Mouse (Mus musculus) limb, embryonic 13.5 days (tissue): ENCODE results near the gene Dock4. TPM values are rescaled to one million over a fixed set of nuclear protein-coding genes. Genes with fewer than 3 reads are reported as not detected.
A peak's percentile ranks its signal among the peaks of the same experiment; 100 is the strongest.

Experiments
- ATAC-seq: fragments of 200-750 bp; cut with Nextera tagmentation; 2 replicates; pipeline ENCODE4 v1.8.0; 2017; ENCODE audit warnings: low read depth, moderate number of reproducible peaks, moderate TSS enrichment; ENCODE audit not compliant: low FRiP score
- H3K27ac ChIP-seq: fragments of 300-500 bp; sonication (generic); 2 replicates; pipeline ENCODE4 v1.5.1; 2015; ENCODE audit warnings: inconsistent platforms, mild to moderate bottlenecking, moderate library complexity
- H3K27me3 ChIP-seq: fragments of 300-500 bp; sonication (generic); 2 replicates; pipeline ENCODE4 v1.6.1; 2015; ENCODE audit warnings: mild to moderate bottlenecking, inconsistent platforms
- H3K36me3 ChIP-seq: fragments of 300-500 bp; sonication (generic); 2 replicates; pipeline ENCODE4 v1.6.1; 2015; ENCODE audit warnings: inconsistent platforms, mild to moderate bottlenecking, moderate library complexity
- H3K4me1 ChIP-seq: fragments of 300-500 bp; sonication (generic); 2 replicates; pipeline ENCODE4 v1.6.1; 2015; ENCODE audit warnings: inconsistent platforms
- H3K4me2 ChIP-seq: fragments of 300-500 bp; sonication (generic); replicated peaks from 2 replicates; pipeline ENCODE4 v1.6.1; 2015; ENCODE audit warnings: inconsistent platforms, mild to moderate bottlenecking, moderate library complexity
- H3K4me3 ChIP-seq: fragments of 300-500 bp; sonication (generic); 2 replicates; pipeline ENCODE4 v1.5.1; 2015; ENCODE audit warnings: moderate library complexity, mild to moderate bottlenecking, inconsistent platforms
- H3K9ac ChIP-seq: fragments of 300-500 bp; sonication (generic); 2 replicates; pipeline ENCODE4 v1.6.1; 2015; ENCODE audit warnings: mild to moderate bottlenecking, inconsistent platforms
- H3K9me3 ChIP-seq: fragments of 300-500 bp; sonication (generic); 2 replicates; pipeline ENCODE4 v1.6.1; 2016; ENCODE audit warnings: inconsistent platforms
- WGBS: fragments of 180-500 bp; shearing (Covaris S2); methylation state at CpG from one replicate; pipeline ENCODE4 v1.1.7; 2015; 5-methylcytosine and 5-hydroxymethylcytosine counted together
- polyA plus RNA-seq: library from polyadenylated mRNA; unstranded; fragments of >200 nt; fragmentation: Nextera tagmentation; extraction: Ambion mirVana; gene quantifications from 2 replicates; pipeline ENCODE4 v1.2.1, GENCODE M21; 2015

The Dock4 gene
- polyA plus RNA-seq, 1 experiment from 2014 or later: 19.1 TPM

DNA sequence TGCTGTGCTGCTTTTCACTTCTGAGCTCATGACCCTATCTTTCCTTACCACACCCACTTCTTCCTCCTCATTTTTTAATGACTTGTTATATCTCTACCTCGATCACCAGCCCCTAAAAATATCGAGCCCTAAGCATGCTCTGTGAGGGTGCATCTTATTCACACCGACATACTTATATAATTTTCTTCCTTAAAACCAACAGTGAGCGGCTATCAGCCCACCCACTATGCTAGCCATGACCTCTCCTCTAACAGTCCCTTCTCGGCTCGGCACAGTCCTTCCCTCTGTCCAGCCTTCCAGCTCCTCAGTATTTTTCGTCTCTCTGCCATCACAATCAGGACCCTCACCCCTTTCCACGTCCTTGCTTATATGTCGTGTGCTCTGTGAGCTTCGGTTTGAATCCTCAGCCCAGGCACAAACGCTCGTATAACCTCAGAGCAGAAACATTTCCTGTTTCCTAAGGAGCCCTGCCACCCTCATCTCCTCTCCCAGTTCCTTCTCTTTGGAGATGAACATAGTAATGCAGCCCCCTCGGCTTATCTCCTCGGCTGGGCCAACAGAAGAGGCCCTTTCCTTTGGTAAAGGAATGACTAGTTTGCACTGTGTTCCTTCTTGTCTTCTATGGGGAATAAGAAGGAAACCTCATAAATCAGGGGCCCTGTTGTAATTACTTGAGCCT is 351.2 kb downstream of the Dock4 start:
- 28% methylated on average over 14 of the region's 14 CpGs for WGBS
- Histone ChIP-seq H3K36me3 (no peaks in the 10 kb centered on the region; the same call in 1 of the 2 replicates), H3K27me3 (peaks cover 19% of the 10 kb centered on the region), H3K4me1 (peaks cover 23% of the 10 kb centered on the region), H3K4me3 (no peak overlapping the region), H3K27ac (no peak overlapping the region), H3K9me3 (no peaks in the 10 kb centered on the region), H3K4me2 (peak overlapping the region; percentile 21; the same call in 1 of the 2 replicates), H3K9ac (no peak overlapping the region)
- no peak for ATAC-seq

DNA sequence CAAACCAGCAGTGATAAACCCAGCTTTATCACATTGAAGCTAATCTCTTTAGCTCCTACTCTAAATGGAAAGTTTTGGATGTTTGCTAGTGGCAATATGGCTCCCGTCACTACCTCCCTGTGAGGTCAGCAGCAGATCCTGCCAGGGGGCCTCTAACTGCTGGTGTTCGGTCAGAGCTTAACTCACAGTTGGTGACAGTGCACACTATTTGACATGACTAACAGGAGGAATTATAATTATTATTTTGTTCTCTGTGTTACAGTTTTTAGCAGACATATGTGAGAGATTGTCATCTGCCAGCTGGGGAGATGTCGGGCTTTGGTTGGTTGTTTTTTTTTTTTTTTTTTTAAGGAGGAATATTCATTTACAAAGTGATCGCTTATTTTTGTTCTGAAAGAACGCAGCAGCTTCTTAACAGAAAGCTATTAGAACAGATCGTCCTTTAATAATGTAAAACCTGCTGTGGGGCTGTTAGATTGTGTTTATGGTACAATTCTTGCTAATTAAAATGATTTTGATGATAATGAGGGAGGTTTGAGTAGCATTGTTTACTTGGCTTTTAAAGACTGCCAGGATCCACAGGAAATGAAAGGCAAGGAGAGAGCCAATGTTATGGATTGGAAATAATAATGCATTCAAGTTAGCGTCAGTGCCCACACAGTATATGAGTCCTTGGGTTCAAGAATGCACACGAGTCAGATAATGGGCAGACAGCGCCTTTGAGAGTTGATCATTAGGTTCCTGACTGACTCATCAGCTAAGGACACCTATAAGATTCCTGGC is 352.0 kb downstream of the Dock4 start:
- Histone ChIP-seq H3K27ac (no peak overlapping the region), H3K4me1 (peaks cover 23% of the 10 kb centered on the region)

DNA sequence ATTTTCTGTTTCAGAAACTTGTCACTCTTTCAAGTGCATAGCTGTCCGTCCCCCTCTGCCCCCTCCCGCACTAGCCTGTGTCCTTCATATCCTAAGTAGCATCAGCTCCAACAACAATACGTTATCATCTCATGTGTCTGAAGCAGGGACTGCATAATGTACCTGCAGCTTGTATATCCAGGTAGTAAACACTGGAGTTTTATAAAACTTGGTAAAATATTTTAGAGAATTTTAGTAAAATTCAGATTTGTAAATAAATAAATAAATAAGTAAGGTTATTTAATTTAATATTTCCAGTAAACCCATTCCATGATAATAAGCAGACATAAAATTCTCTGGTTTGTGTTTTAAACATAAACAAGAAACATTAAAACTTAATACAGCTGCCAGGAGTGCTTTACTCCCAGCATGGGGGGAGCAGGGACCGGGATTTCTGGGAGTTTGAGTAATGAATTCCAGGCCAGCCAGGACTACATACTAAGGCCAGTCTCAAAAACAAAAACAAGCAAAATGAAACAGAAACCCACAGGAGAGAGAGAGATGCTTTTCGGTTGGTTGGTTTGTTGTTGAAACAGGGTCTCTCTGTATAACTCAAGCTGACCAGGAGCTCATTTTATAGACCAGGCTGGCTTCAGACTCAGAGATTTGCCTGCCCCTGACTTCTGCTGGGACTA is 352.7 kb downstream of the Dock4 start:
- no peak overlapping the region for H3K9ac ChIP-seq
- H3K4me2 ChIP-seq: no peak overlapping the region
- WGBS: 40% methylated on average over 5 of the region's 5 CpGs
- no peak overlapping the region for H3K4me3 ChIP-seq
- H3K9me3 ChIP-seq: no peaks in the 10 kb centered on the region
- peak; percentile 62; the same call in 1 of the 2 replicates for ATAC-seq
- H3K4me1 ChIP-seq: peaks cover 23% of the 10 kb centered on the region
- no peak overlapping the region for H3K27ac ChIP-seq
- peaks cover 10% of the 10 kb centered on the region for H3K27me3 ChIP-seq
- no peaks in the 10 kb centered on the region; the same call in 1 of the 2 replicates for H3K36me3 ChIP-seq

More for the DNA sequence above, 352.0 kb downstream of the Dock4 start:
- 0 out of 2 replicates have a peak, but pooled peaks have one; percentile 17 for ATAC-seq
- H3K36me3 ChIP-seq: no peaks in the 10 kb centered on the region; the same call in 1 of the 2 replicates
- H3K9ac ChIP-seq: no peak overlapping the region
- peaks cover 13% of the 10 kb centered on the region for H3K27me3 ChIP-seq
- H3K9me3 ChIP-seq: no peaks in the 10 kb centered on the region
- H3K4me2 ChIP-seq: 0 out of 2 replicates have a peak overlapping the region, but pooled peaks have one; percentile 21
- WGBS: 33% methylated on average over 9 of the region's 9 CpGs
- H3K4me3 ChIP-seq: no peak overlapping the region

DNA sequence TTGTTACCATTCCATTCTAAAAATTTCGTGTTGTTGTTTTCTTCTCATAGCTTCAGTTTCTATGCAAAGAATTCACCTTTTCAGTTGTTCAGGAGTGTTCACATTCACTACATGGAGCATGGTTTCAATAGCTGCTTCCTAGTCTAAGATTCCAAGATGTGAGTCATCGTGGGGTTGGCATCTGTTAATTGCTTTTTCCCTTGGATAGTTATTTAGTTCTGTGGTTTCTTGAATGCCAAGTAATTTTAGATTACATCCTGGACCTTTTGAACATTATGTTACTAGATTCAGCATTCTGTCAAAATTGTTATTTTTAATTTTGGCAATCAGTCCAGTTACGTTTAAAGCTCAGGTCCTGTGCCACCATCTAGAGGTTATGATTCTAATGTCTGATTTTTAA is 355.7 kb downstream of the Dock4 start:
- Histone ChIP-seq H3K4me1 (peaks cover 23% of the 10 kb centered on the region), H3K4me3 (no peak overlapping the region), H3K4me2 (no peak overlapping the region), H3K36me3 (no peaks in the 10 kb centered on the region; the same call in 1 of the 2 replicates), H3K27me3 (no peaks in the 10 kb centered on the region), H3K9me3 (no peaks in the 10 kb centered on the region), H3K9ac (no peak overlapping the region), H3K27ac (no peak overlapping the region)
- WGBS: 74% methylated on average over 3 of the region's 3 CpGs
- ATAC-seq: no peak

DNA sequence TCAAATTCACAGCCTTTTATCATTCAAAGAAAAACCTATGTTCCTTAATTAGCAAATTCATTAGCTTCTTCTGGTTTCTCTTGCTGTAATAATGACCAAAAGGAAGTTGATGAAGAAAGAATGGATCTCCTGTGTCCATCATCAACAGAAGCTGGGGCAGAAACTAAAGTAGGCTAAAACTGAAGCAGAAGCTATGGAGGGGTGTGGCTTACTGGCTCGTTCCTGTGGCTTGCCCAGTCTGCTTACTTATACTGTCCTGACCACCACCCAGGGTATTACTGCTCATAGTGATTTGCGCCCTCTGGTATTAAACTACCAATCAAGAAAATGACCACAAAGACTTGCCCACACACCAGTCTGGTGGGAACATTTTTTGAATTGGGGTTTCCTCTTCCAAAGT is 359.5 kb downstream of the Dock4 start:
- no peaks in the 10 kb centered on the region; the same call in 1 of the 2 replicates for H3K4me1 ChIP-seq
- no peak for ATAC-seq
- H3K4me2 ChIP-seq: no peak overlapping the region
- H3K36me3 ChIP-seq: peaks cover 3% of the 10 kb centered on the region; the same call in 1 of the 2 replicates
- no peak overlapping the region for H3K4me3 ChIP-seq
- no peak overlapping the region for H3K27ac ChIP-seq
- H3K9me3 ChIP-seq: no peaks in the 10 kb centered on the region
- WGBS: 72% methylated on average over 2 of the region's 2 CpGs
- H3K9ac ChIP-seq: no peak overlapping the region
- no peaks in the 10 kb centered on the region for H3K27me3 ChIP-seq

DNA sequence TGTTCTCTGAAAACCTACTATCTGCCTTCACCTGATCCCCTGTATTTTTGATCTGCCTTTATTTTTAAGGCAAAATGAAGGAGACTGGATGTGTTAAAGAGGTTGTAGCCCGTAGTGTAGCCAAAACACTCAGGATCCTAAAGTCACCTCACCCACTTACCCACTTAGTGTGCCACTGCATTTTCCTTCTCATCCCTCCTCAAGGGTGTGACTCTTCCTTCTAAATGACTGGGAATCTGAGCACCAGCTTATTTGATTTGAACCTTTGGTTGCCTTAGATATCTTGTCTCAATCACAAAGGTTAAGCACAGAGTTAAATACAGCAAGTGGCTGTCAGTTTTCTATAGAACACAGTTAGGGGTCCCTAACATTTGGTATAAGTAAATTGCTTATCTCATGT is 362.2 kb downstream of the Dock4 start:
- H3K27ac ChIP-seq: no peak overlapping the region
- no peaks in the 10 kb centered on the region for H3K27me3 ChIP-seq
- no peak overlapping the region for H3K4me2 ChIP-seq
- WGBS: 93% methylated on average over 1 of the region's 1 CpGs
- H3K36me3 ChIP-seq: peaks cover 3% of the 10 kb centered on the region; the same call in 1 of the 2 replicates
- H3K4me1 ChIP-seq: peaks cover 6% of the 10 kb centered on the region; the same call in 1 of the 2 replicates
- no peak for ATAC-seq
- H3K9ac ChIP-seq: no peak overlapping the region
- no peak overlapping the region for H3K4me3 ChIP-seq
- H3K9me3 ChIP-seq: no peaks in the 10 kb centered on the region

DNA sequence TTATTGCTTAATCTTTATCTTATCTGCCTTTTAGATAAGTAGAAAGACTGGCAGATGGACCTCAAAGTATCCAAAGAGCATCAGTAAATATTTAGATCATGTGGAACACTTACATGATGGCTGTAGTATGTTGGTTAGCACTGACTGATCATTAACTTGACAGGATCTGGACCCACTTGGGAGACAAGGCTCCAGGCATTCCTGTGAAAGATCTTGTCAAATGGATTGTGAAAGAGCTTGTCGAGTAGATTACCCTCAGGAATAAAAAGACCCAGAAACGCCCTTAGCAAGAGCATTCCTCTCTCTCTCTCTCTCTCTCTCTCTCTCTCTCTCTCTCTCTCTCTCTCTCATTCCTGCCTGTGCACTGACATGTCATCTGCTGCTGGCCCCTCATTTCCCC is 367.7 kb downstream of the Dock4 start:
- ATAC-seq: no peak
- Histone ChIP-seq H3K27me3 (no peaks in the 10 kb centered on the region), H3K4me2 (no peak overlapping the region), H3K9me3 (no peaks in the 10 kb centered on the region), H3K36me3 (0 out of 2 replicates have a peak, but pooled peaks cover 7% of the 10 kb centered on the region), H3K9ac (no peak overlapping the region), H3K27ac (no peak overlapping the region), H3K4me1 (peaks cover 6% of the 10 kb centered on the region; the same call in 1 of the 2 replicates), H3K4me3 (no peak overlapping the region)
- WGBS: 45% methylated on average over 2 of the region's 2 CpGs

DNA sequence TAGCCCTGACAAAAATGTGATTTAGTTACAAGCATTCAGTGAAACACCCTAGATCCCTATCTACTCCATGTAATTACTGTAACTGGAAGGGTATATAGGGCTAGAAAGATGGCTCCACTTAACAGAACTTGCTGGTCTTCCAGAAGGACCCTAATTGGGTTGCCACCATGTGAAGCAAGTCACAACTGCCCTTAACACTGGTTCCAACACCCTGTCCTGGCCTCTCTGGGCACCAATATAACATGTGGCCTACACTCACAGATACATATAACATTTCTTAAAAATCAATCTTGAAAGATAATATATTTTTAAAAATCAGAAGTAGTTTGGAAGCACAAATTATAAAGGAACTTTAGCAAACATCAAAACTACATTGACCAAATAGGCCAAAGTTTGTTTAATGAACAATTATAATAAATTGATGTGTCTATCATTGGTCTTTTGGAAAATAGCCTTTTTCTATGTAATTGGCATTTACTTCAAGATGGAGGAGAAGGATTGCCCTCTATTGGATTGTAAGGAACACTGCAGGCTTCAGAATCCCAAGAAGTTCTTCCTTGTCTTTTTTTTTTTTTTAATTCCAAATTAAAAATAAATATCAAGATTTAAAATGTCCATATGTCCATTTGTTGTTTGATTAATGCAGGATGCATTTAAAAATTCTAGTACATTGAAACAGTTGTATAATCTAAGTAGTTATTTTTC is 369.1 kb downstream of the Dock4 start:
- Histone ChIP-seq H3K9me3 (no peaks in the 10 kb centered on the region), H3K9ac (no peak overlapping the region), H3K4me1 (peaks cover 6% of the 10 kb centered on the region; the same call in 1 of the 2 replicates), H3K36me3 (0 out of 2 replicates have a peak, but pooled peaks cover 7% of the 10 kb centered on the region), H3K27me3 (no peaks in the 10 kb centered on the region), H3K4me2 (no peak overlapping the region), H3K4me3 (no peak overlapping the region), H3K27ac (no peak overlapping the region)
- ATAC-seq: no peak

DNA sequence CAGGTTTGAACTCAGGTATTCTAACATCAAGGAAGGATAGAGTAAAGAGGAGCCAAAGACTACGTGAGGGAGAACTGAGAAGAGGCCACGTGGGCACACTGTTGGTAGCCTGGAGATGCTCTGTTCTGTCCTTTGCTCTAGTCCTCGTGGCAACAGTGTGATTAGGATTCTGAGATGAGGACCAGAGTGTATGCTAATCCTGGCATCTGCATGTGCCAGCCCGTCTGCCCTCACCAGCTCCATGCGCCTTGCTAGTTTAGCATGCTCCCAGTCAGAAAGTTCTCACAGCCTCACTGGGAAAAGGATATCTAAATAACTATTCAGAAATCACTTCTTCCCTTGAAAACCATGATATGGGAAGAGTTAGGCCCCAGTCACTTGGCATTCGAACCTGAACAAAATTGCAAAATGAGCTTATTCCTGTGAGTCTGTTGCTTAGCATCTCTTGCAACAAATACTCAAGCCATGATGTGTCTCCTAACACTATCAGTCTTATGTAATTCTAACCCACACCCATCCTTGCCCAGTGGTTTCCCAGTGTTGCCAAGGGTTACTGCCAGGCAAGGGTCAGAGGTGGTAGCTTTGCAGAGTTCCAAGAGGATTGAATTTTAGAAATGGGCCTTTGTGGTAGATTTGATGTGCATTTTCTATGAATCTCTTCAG is 372.4 kb downstream of the Dock4 start:
- Histone ChIP-seq H3K4me2 (no peak overlapping the region), H3K9me3 (no peaks in the 10 kb centered on the region), H3K27ac (no peak overlapping the region), H3K9ac (no peak overlapping the region), H3K4me3 (no peak overlapping the region), H3K36me3 (0 out of 2 replicates have a peak, but pooled peaks cover 7% of the 10 kb centered on the region), H3K4me1 (no peaks in the 10 kb centered on the region), H3K27me3 (no peaks in the 10 kb centered on the region)
- 80% methylated on average over 6 of the region's 6 CpGs for WGBS
- ATAC-seq: no peak

DNA sequence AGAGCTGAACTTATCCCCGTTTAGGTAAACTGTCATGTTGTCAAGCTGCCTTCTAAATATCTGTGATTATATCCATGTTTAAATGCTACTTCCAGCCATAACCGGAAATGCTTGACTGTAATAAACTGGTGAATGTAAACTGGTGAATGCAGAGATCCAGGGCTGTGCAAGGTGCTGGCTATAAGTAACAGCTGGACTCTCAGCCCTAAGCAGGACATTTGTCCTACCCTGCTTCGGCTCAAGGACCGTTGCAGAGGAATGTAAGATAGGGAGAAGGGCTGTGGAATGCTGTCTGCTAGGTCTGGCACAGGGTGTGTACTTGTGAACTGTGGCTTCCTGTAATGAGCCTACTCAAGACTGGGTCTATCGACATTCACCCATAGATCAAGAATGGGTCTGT is 377.9 kb downstream of the Dock4 start:
- Histone ChIP-seq H3K27ac (no peak overlapping the region), H3K9me3 (no peaks in the 10 kb centered on the region), H3K4me1 (peaks cover 6% of the 10 kb centered on the region; the same call in 1 of the 2 replicates), H3K9ac (no peak overlapping the region), H3K27me3 (no peaks in the 10 kb centered on the region), H3K4me2 (no peak overlapping the region), H3K4me3 (no peak overlapping the region), H3K36me3 (peaks cover 2% of the 10 kb centered on the region; the same call in 1 of the 2 replicates)
- no peak for ATAC-seq
- WGBS: 76% methylated on average over 5 of the region's 5 CpGs

DNA sequence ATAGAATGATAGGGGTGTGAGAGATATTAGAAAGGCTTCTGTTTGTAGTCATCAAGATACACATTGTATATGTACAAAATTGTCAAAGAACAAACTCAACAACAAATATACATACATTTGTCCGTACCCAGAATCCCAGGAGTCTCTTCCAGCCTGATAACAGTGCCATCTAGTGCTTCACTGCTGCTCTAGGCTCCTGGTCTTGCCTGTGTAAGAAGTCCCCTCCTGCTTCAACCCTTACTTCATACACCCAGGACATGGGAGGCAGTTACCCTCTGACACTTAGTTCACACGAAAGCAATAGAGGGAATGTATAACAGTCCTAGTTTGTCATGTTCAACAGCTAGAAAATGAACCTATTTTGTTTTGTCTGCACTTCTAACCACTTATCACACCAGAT is 378.5 kb downstream of the Dock4 start:
- peaks cover 8% of the 10 kb centered on the region for H3K36me3 ChIP-seq
- no peak overlapping the region for H3K4me3 ChIP-seq
- H3K4me1 ChIP-seq: peaks cover 6% of the 10 kb centered on the region; the same call in 1 of the 2 replicates
- H3K9me3 ChIP-seq: no peaks in the 10 kb centered on the region
- H3K27me3 ChIP-seq: no peaks in the 10 kb centered on the region
- no peak overlapping the region for H3K4me2 ChIP-seq
- no peak overlapping the region for H3K9ac ChIP-seq
- 64% methylated on average over 2 of the region's 2 CpGs for WGBS
- no peak overlapping the region; the same call in 1 of the 2 replicates for H3K27ac ChIP-seq
- no peak for ATAC-seq
